Mouse (Mus musculus): ENCODE measurements around the gene Sik3. TPM values are rescaled to one million over a fixed set of nuclear protein-coding genes. Genes with fewer than 3 reads are reported as not detected.

Sik3 gene
- polyA plus RNA-seq, 1 experiment: 13.7 TPM

- WGBS: 46% methylated on average over 7 of the region's 7 CpGs
- TF ChIP-seq CTCF (IDR thresholded peaks at IDR 0.05; ENCODE audit: extremely low read depth, insufficient read depth, insufficient read length, insufficient replicate concordance): no peak
- no peak for TF ChIP-seq POLR2A (IDR thresholded peaks at IDR 0.05; ENCODE audit: low read depth, low read length)
- Histone ChIP-seq H3K27me3 (ENCODE audit: control insufficient read depth, insufficient read depth, low read length) (no peaks in the 10 kb centered on the region), H3K4me3 (ENCODE audit: extremely low read depth, insufficient read depth, insufficient read length) (no peak overlapping the region), H3K4me1 (ENCODE audit: control insufficient read depth, insufficient read depth, insufficient read length) (peaks cover 9% of the 10 kb centered on the region; the same call in 1 of the 2 replicates), H3K27ac (ENCODE audit: insufficient read depth, low read length) (no peak overlapping the region), H3K36me3 (ENCODE audit: control insufficient read depth, insufficient read depth, low read length) (no peaks in the 10 kb centered on the region)
- DNase-seq (ENCODE audit: low read depth in 1 of 2, low spot score in 2 of 2): no peak
These were observed 3.5 kb upstream of the Sik3 start for GRCm38 (mm10) chr9:46008931-46009668.

- Histone ChIP-seq H3K27me3 (ENCODE audit: control insufficient read depth, insufficient read depth, low read length) (no peaks in the 10 kb centered on the region), H3K36me3 (ENCODE audit: control insufficient read depth, insufficient read depth, low read length) (no peaks in the 10 kb centered on the region), H3K4me3 (ENCODE audit: extremely low read depth, insufficient read depth, insufficient read length) (no peak overlapping the region), H3K27ac (ENCODE audit: insufficient read depth, low read length) (no peak overlapping the region), H3K4me1 (ENCODE audit: control insufficient read depth, insufficient read depth, insufficient read length) (peaks cover 9% of the 10 kb centered on the region; the same call in 1 of the 2 replicates)
- DNase-seq (ENCODE audit: low read depth in 1 of 2, low spot score in 2 of 2): peak; percentile 36 to 44
- 11% methylated on average over 1 of the region's 1 CpGs for WGBS
- TF ChIP-seq CTCF (IDR thresholded peaks at IDR 0.05; ENCODE audit: extremely low read depth, insufficient read depth, insufficient read length, insufficient replicate concordance): no peak
- TF ChIP-seq POLR2A (IDR thresholded peaks at IDR 0.05; ENCODE audit: low read depth, low read length): no peak
These were observed 3.0 kb upstream of the Sik3 start for GRCm38 (mm10) chr9:46009669-46009983.

GRCm38 (mm10) chr9:46011094-46011970 is 1.3 kb upstream of the Sik3 start:
- Histone ChIP-seq H3K27ac (ENCODE audit: insufficient read depth, low read length) (no peak overlapping the region), H3K4me3 (ENCODE audit: extremely low read depth, insufficient read depth, insufficient read length) (no peak overlapping the region), H3K27me3 (ENCODE audit: control insufficient read depth, insufficient read depth, low read length) (no peaks in the 10 kb centered on the region), H3K36me3 (ENCODE audit: control insufficient read depth, insufficient read depth, low read length) (no peaks in the 10 kb centered on the region), H3K4me1 (ENCODE audit: control insufficient read depth, insufficient read depth, insufficient read length) (peaks cover 9% of the 10 kb centered on the region; the same call in 1 of the 2 replicates)
- 58% methylated on average over 3 of the region's 3 CpGs for WGBS
- no peak for DNase-seq (ENCODE audit: low read depth in 1 of 2, low spot score in 2 of 2)
- TF ChIP-seq CTCF (IDR thresholded peaks at IDR 0.05; ENCODE audit: extremely low read depth, insufficient read depth, insufficient read length, insufficient replicate concordance): no peak
- TF ChIP-seq POLR2A (IDR thresholded peaks at IDR 0.05; ENCODE audit: low read depth, low read length): no peak

GRCm38 (mm10) chr9:46013009-46013586 is 478 bp downstream of the Sik3 start:
- Histone ChIP-seq H3K36me3 (ENCODE audit: control insufficient read depth, insufficient read depth, low read length) (no peaks in the 10 kb centered on the region), H3K27me3 (ENCODE audit: control insufficient read depth, insufficient read depth, low read length) (no peaks in the 10 kb centered on the region), H3K27ac (ENCODE audit: insufficient read depth, low read length) (peak overlapping the region; percentile 73), H3K4me1 (ENCODE audit: control insufficient read depth, insufficient read depth, insufficient read length) (peaks cover 9% of the 10 kb centered on the region; the same call in 1 of the 2 replicates), H3K4me3 (ENCODE audit: extremely low read depth, insufficient read depth, insufficient read length) (peak overlapping the region; percentile 93)
- DNase-seq (ENCODE audit: low read depth in 1 of 2, low spot score in 2 of 2): peak in 1 of 2 experiments; percentile 38
- WGBS: under 1% methylated on average over 44 of the region's 46 CpGs
- TF ChIP-seq CTCF (IDR thresholded peaks at IDR 0.05; ENCODE audit: extremely low read depth, insufficient read depth, insufficient read length, insufficient replicate concordance) (no peak), POLR2A (IDR thresholded peaks at IDR 0.05; ENCODE audit: low read depth, low read length) (no peak)

GRCm38 (mm10) chr9:46013616-46014015 is 996 bp downstream of the Sik3 start:
- H3K4me1 ChIP-seq (ENCODE audit: control insufficient read depth, insufficient read depth, insufficient read length): peaks cover 9% of the 10 kb centered on the region; the same call in 1 of the 2 replicates
- 1% methylated on average over 5 of the region's 5 CpGs for WGBS

GRCm38 (mm10) chr9:46014251-46014681 is 1.6 kb downstream of the Sik3 start:
- peak; percentile 69 to 79 for DNase-seq (ENCODE audit: low read depth in 1 of 2, low spot score in 2 of 2)
- H3K27me3 ChIP-seq (ENCODE audit: control insufficient read depth, insufficient read depth, low read length): no peaks in the 10 kb centered on the region
- no peaks in the 10 kb centered on the region for H3K36me3 ChIP-seq (ENCODE audit: control insufficient read depth, insufficient read depth, low read length)
- peak; percentile 18; the same call in 1 of the 2 replicates for TF ChIP-seq CTCF (IDR thresholded peaks at IDR 0.05; ENCODE audit: extremely low read depth, insufficient read depth, insufficient read length, insufficient replicate concordance)
- no peak for TF ChIP-seq POLR2A (IDR thresholded peaks at IDR 0.05; ENCODE audit: low read depth, low read length)
- H3K4me1 ChIP-seq (ENCODE audit: control insufficient read depth, insufficient read depth, insufficient read length): peaks cover 5% of the 10 kb centered on the region; the same call in 1 of the 2 replicates
- H3K27ac ChIP-seq (ENCODE audit: insufficient read depth, low read length): peak overlapping the region; percentile 82
- WGBS: 3% methylated on average over 10 of the region's 10 CpGs
- peak overlapping the region; percentile 61 for H3K4me3 ChIP-seq (ENCODE audit: extremely low read depth, insufficient read depth, insufficient read length)

More at GRCm38 (mm10) chr9:46013616-46014015, 996 bp downstream of the Sik3 start:
- H3K27me3 ChIP-seq (ENCODE audit: control insufficient read depth, insufficient read depth, low read length): no peaks in the 10 kb centered on the region
- H3K36me3 ChIP-seq (ENCODE audit: control insufficient read depth, insufficient read depth, low read length): no peaks in the 10 kb centered on the region
- peak overlapping the region; percentile 73 for H3K27ac ChIP-seq (ENCODE audit: insufficient read depth, low read length)
- peak overlapping the region; percentile 93 for H3K4me3 ChIP-seq (ENCODE audit: extremely low read depth, insufficient read depth, insufficient read length)
- no peak for DNase-seq (ENCODE audit: low read depth in 1 of 2, low spot score in 2 of 2)
- TF ChIP-seq POLR2A (IDR thresholded peaks at IDR 0.05; ENCODE audit: low read depth, low read length): no peak
- TF ChIP-seq CTCF (IDR thresholded peaks at IDR 0.05; ENCODE audit: extremely low read depth, insufficient read depth, insufficient read length, insufficient replicate concordance): no peak

Measured in spleen, adult 2 months (tissue).